Mouse (Mus musculus): Measurements from ENCODE around the gene Mrps6. TPM values are rescaled to one million over a fixed set of nuclear protein-coding genes. Genes with fewer than 3 reads are reported as not detected.
A peak's percentile ranks its signal among the peaks of the same experiment; 100 is the strongest.

Mrps6 gene
- polyA plus RNA-seq, 1 experiment: 75.3 TPM

- Histone ChIP-seq H3K27ac (ENCODE audit: insufficient read depth, low read length) (no peak overlapping the region), H3K4me1 (ENCODE audit: control insufficient read depth, insufficient read depth, low read length) (no peaks in the 10 kb centered on the region), H3K4me3 (ENCODE audit: insufficient read depth, low read length) (no peak overlapping the region)
- TF ChIP-seq CTCF (IDR thresholded peaks at IDR 0.05; ENCODE audit: borderline replicate concordance, insufficient read depth, low read length): no peak
Measured at GRCm38 (mm10) chr16:92036701-92037100, 21.4 kb upstream of the Mrps6 start.

- Histone ChIP-seq H3K4me3 (ENCODE audit: insufficient read depth, low read length) (no peak overlapping the region), H3K27ac (ENCODE audit: insufficient read depth, low read length) (no peak overlapping the region), H3K4me1 (ENCODE audit: control insufficient read depth, insufficient read depth, low read length) (no peaks in the 10 kb centered on the region)
- TF ChIP-seq CTCF (IDR thresholded peaks at IDR 0.05; ENCODE audit: borderline replicate concordance, insufficient read depth, low read length): no peak
- no peak for TF ChIP-seq POLR2A (IDR thresholded peaks at IDR 0.05; ENCODE audit: low read depth, low read length)
Measured at GRCm38 (mm10) chr16:92037891-92038607, 20.0 kb upstream of the Mrps6 start.

GRCm38 (mm10) chr16:92039421-92039820 lies 18.6 kb upstream of the Mrps6 start:
- H3K27ac ChIP-seq (ENCODE audit: insufficient read depth, low read length): no peak overlapping the region
- no peak overlapping the region for H3K4me3 ChIP-seq (ENCODE audit: insufficient read depth, low read length)

GRCm38 (mm10) chr16:92039966-92040365 lies 18.1 kb upstream of the Mrps6 start:
- no peak overlapping the region for H3K27ac ChIP-seq (ENCODE audit: insufficient read depth, low read length)
- TF ChIP-seq POLR2A (IDR thresholded peaks at IDR 0.05; ENCODE audit: low read depth, low read length) (no peak), CTCF (IDR thresholded peaks at IDR 0.05; ENCODE audit: borderline replicate concordance, insufficient read depth, low read length) (no peak)
- H3K4me3 ChIP-seq (ENCODE audit: insufficient read depth, low read length): no peak overlapping the region
- no peaks in the 10 kb centered on the region for H3K4me1 ChIP-seq (ENCODE audit: control insufficient read depth, insufficient read depth, low read length)

More at GRCm38 (mm10) chr16:92039421-92039820, 18.6 kb upstream of the Mrps6 start:
- TF ChIP-seq CTCF (IDR thresholded peaks at IDR 0.05; ENCODE audit: borderline replicate concordance, insufficient read depth, low read length) (no peak), POLR2A (IDR thresholded peaks at IDR 0.05; ENCODE audit: low read depth, low read length) (no peak)
- no peaks in the 10 kb centered on the region for H3K4me1 ChIP-seq (ENCODE audit: control insufficient read depth, insufficient read depth, low read length)

- TF ChIP-seq CTCF (IDR thresholded peaks at IDR 0.05; ENCODE audit: borderline replicate concordance, insufficient read depth, low read length): no peak
- TF ChIP-seq POLR2A (IDR thresholded peaks at IDR 0.05; ENCODE audit: low read depth, low read length): no peak
- no peaks in the 10 kb centered on the region for H3K4me1 ChIP-seq (ENCODE audit: control insufficient read depth, insufficient read depth, low read length)
Measured at GRCm38 (mm10) chr16:92051777-92052310, 6.2 kb upstream of the Mrps6 start.

GRCm38 (mm10) chr16:92052569-92052968 lies 5.5 kb upstream of the Mrps6 start:
- TF ChIP-seq CTCF (IDR thresholded peaks at IDR 0.05; ENCODE audit: borderline replicate concordance, insufficient read depth, low read length) (no peak), POLR2A (IDR thresholded peaks at IDR 0.05; ENCODE audit: low read depth, low read length) (no peak)
- Histone ChIP-seq H3K4me3 (ENCODE audit: insufficient read depth, low read length) (no peak overlapping the region), H3K27ac (ENCODE audit: insufficient read depth, low read length) (no peak overlapping the region), H3K4me1 (ENCODE audit: control insufficient read depth, insufficient read depth, low read length) (no peaks in the 10 kb centered on the region)

More at GRCm38 (mm10) chr16:92051777-92052310, 6.2 kb upstream of the Mrps6 start:
- Histone ChIP-seq H3K27ac (ENCODE audit: insufficient read depth, low read length) (no peak overlapping the region), H3K4me3 (ENCODE audit: insufficient read depth, low read length) (no peak overlapping the region)

- no peak for TF ChIP-seq POLR2A (IDR thresholded peaks at IDR 0.05; ENCODE audit: low read depth, low read length)
- no peak for TF ChIP-seq CTCF (IDR thresholded peaks at IDR 0.05; ENCODE audit: borderline replicate concordance, insufficient read depth, low read length)
Measured at GRCm38 (mm10) chr16:92056711-92057110, 1.4 kb upstream of the Mrps6 start.

GRCm38 (mm10) chr16:92057456-92057851 lies 616 bp upstream of the Mrps6 start:
- TF ChIP-seq CTCF (IDR thresholded peaks at IDR 0.05; ENCODE audit: borderline replicate concordance, insufficient read depth, low read length) (no peak), POLR2A (IDR thresholded peaks at IDR 0.05; ENCODE audit: low read depth, low read length) (no peak)
- no peak overlapping the region for H3K27ac ChIP-seq (ENCODE audit: insufficient read depth, low read length)
- H3K4me1 ChIP-seq (ENCODE audit: control insufficient read depth, insufficient read depth, low read length): no peaks in the 10 kb centered on the region
- peak overlapping the region; percentile 57 for H3K4me3 ChIP-seq (ENCODE audit: insufficient read depth, low read length)

More at GRCm38 (mm10) chr16:92056711-92057110, 1.4 kb upstream of the Mrps6 start:
- Histone ChIP-seq H3K4me1 (ENCODE audit: control insufficient read depth, insufficient read depth, low read length) (no peaks in the 10 kb centered on the region), H3K27ac (ENCODE audit: insufficient read depth, low read length) (no peak overlapping the region), H3K4me3 (ENCODE audit: insufficient read depth, low read length) (no peak overlapping the region)

GRCm38 (mm10) chr16:92058644-92059620 lies 862 bp downstream of the Mrps6 start:
- TF ChIP-seq CTCF (IDR thresholded peaks at IDR 0.05; ENCODE audit: borderline replicate concordance, insufficient read depth, low read length) (no peak), POLR2A (IDR thresholded peaks at IDR 0.05; ENCODE audit: low read depth, low read length) (no peak)
- peak overlapping the region; percentile 78 for H3K4me3 ChIP-seq (ENCODE audit: insufficient read depth, low read length)
- H3K27ac ChIP-seq (ENCODE audit: insufficient read depth, low read length): no peak overlapping the region
- no peaks in the 10 kb centered on the region for H3K4me1 ChIP-seq (ENCODE audit: control insufficient read depth, insufficient read depth, low read length)

Measured in embryonic fibroblast, embryonic 13.5 days (primary cell).